Mouse (Mus musculus) CD8-positive naive resting alpha-beta T cell, adult 57 days (primary cell): ENCODE measurements around the gene Vmn2r65. TPM values are rescaled to one million over a fixed set of nuclear protein-coding genes. Genes with fewer than 3 reads are reported as not detected.

ENCODE experiments used
- total RNA-seq: library from RNA; stranded (reverse); gene quantifications from one replicate; pipeline ENCODE4 v1.2.4, GENCODE M21; 2023

The Vmn2r65 gene
- total RNA-seq = not detected

DNA sequence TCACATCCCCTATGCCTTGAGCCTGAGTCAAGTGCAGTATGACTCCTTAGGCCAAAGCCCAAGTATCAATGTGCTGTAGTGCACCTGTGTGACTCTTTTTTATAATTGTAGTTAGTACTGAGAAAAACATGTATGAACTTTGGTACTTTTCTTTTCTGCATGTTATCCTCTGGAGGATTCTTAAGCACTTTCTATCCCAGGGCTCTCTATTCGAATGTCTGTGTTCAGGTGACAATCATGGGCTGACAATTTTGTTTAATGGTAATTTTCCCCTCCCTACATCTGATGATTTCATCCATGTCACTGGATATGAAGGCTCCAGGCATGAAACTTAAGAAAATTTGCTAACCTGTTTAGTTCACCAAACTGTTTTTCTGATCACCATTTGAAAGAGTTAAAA lies at the start of gene Vmn2r65:
TSS of gene Vmn2r65 (minus strand) at position 101 of the 400 bp plus-strand sequence.

DNA sequence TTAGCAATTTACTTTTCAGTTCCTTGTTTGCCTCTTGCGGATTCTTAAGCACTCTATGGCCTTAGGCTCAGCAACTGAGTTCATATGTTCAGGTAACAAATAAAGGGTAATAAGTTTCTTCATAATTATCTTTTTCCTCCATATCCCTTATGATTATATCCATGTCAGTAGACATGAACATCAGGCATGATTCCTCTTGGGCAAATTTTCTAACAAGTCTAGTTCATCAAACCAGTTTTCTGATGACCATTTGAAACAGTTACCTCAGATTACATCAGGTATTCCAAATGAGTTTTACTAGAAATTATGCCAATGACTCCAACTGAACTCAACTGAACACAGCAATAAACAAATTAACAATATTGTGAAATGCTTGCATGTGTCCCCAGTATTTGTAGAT lies 48.3 kb upstream of the Vmn2r65 start, which contains the start of gene Vmn2r66:
TSS of gene Vmn2r66 (minus strand) at position 101 of the 400 bp plus-strand sequence.

Other genes starting within 250 kb of the Vmn2r65 start
- not detected for gene Olfr291, start 110.6 kb downstream of the Vmn2r65 start, total RNA-seq
- not detected for gene Vmn2r66, start 48.2 kb upstream of the Vmn2r65 start, total RNA-seq
- gene Vmn2r67, start 191.9 kb upstream of the Vmn2r65 start, total RNA-seq = not detected